Mouse (Mus musculus): ENCODE results near the gene Sema6d. TPM values are rescaled to one million over a fixed set of nuclear protein-coding genes. Genes with fewer than 3 reads are reported as not detected.

The Sema6d gene
- 10 to 100 TPM; 16.4 to 23.7 TPM for total RNA-seq (2021)
- long read RNA-seq, experiment 1, full-length matches to known transcripts = 1 of 5 reads
- long read RNA-seq, experiment 1, partial matches to known transcripts = 0 of 5 reads
- long read RNA-seq, experiment 1, other reads (novel, unspliced or antisense) = 4 of 5 reads
- long read RNA-seq, experiment 2, full-length matches to known transcripts = 1 of 4 reads
- long read RNA-seq, experiment 2, partial matches to known transcripts = 3 of 4 reads
- long read RNA-seq, experiment 2, other reads (novel, unspliced or antisense) = 0 of 4 reads

DNA sequence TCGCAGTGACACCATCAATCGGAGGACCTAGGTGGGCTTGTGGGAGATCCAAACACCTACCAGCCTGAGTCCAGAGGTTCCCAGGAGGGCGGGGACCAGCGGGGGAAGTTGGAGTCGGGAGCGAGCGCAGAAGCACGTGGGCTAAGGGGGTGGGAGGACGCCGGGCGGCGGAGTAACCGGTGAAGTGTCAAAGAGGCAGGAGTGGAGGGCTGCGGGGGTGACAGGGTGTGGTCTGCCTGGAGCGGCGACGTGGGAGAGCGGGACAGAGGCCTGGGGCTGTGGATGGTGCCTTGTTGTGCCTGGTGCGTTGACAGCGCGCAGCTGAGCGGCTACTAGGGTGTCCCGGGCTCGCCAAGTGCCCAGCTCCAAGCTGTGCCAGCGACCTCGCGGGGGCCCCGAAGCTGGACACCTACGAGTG, at the start of gene Sema6d:
TSS of gene Sema6d (plus strand) at position 157 of the 418 bp plus-strand sequence.
- peak; percentile 8 for DNase-seq

DNA sequence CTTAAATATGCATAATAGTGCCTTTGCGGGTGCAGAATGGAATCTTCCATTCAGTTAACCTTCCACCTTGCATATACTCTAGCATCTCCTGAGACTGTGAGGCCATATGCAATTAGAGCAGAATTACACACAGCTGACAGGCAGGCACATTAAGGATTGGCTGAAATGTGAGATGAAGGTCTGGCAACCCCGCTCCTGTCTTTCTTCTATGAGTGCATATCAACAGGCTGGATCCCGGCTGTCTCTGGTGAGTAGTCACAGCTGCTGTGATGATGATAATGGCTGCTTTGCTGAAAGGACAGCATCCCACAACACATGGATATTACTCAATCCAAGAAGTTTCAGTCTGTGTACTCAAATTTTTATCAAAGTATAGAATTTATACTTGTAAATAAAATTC, 29.9 kb upstream of the Sema6d start:
- no peak for DNase-seq

DNA sequence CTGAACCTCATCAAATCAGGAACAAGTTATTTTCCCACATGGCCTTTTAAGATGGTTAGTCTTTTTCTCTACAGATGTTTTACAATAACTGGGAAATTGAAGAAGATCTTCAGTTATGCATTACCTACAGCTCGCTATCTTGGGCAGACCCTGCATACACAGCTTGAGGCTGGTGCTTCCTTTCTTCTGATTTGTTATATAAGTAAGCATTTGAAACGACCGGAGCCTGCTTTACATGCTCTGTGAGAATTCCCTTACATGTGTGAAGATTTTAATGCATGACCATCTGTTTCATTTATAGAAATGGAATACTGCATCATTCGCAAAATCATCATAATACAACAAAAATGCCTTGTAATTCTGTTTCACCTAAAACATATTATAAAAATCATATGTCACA, 21.4 kb upstream of the Sema6d start:
- DNase-seq = no peak

DNA sequence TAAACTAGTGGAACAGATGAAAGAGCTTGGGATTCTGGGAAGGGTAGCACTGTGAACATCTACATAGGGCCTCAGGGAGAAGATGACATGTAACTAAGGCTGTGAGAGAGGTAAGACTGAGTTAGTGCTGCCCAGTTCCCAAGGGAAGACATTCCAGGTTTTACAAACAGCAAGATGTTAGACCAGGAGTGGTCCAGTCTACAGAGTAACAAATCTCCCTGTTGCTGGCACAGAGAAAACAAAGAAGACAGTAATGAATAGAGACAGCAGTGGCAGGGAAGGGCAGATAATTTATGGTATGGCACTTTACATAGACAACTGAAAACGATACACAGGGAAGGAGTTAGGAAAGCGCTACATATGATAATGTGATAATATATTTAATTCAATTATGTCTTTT, 19.1 kb upstream of the Sema6d start:
- DNase-seq = no peak

DNA sequence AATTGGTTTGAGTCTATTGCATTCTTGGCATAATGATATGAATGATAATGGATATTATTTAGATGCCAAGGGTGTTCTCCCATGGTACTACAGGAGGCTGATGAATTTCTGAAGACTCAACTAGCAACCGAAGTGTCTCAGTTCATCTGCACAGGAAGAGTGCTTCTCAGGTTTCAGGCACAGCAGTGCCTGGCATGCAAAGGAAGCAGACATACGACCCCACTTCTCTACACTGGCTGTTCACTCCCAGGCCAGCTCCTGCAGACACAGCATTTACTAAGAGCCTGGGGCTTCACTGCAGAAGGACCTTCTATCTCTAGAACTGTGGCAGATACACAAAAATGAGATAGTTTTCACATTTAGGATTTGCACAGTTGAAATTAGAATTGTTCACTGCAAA, 18.4 kb upstream of the Sema6d start:
- DNase-seq = no peak

DNA sequence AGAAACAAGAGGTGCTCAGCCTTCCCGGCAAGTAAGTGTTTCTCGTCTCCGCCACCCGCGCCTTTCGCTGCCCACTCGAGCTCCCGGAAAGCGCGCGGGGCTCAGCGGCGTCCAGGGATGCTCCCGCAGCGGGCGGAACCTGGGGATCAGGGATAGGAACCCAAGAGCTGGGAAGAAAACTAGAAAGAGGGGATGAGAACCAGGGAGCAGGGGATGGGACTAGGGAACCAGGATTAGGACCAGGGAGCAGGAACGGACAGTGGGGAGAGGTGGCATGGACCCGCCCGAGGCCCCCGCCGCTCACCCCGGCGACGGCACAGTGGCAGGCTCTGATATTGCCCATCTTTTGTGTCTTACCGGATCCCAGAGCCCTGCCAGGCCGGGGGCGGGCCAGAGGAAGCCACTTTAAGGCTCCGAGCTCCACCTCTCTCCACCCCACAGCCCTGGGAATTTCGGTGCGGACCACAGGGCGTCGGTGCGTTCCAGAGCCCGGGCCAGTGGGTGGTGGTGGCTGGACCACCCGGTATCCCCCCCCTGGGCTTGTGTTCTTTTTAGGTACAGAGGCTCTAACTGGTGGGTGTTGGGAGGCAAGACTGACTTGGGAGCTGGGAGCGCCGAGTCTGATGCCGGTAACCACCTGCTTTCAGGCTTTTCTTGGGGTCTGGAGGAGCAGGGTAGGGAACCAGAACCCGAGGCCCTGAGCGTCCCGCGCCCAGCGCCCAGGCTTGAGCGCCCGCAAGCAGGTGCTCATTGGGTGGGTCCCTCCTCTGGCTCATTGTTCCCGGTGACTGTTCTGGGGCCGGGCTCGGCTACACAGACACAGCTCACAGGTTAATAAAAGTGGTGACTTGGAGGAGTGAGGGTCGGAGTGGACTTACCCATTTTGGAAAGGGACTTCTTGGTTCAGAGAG, 717 bp downstream of the Sema6d start:
- DNase-seq = peak; percentile 6

DNA sequence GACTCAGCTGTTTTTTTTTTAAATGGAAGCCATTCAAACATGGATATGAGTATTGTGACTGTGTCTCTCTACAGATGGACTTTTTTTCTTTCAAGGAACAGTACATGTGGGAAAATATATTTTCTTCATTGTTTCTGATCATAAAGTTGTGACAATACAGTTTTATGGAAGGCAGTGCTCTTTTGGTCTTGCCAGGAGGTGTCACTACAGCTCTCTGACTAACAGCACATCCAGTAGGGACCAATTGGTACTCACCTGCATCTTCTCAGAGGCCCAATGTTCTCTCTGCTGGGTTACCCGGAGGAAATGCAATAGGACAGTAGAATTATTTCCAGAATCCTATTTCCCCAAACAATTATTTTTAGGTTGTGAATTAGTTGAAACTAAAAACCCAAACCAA, 9.9 kb downstream of the Sema6d start:
- no peak for DNase-seq

DNA sequence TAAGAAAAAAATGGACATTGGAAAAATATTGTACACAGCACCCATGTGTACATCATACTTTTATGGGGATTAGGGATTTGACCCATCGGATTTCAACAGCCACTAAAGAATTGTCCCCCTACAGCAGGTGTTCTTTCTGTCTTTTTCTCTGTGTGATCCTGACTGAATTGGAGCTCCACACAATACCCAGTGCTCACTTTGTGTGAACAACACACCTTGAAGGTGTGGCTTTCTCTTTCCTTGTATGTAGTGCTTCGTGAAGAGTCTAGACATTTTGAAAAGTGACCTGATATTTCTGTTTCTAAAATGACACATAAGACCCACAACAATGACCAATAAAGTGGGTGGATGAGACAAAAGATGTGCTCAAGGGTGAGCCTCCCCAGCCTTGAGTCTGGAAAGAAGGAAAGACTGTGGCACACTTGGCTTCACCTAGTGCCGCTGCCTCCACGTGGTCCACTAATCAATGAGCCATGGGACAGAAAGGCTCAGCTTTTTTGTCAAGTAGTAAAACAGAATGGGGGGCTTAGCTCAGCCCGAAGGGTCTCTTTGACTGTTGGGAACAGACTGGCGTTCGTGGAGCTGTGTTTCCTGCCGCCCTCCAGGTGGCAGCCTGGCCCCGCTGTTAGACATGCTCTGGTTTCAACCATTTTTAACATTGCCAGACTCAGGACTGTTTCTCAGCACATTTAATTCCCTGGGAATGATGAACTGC, 10.9 kb downstream of the Sema6d start:
- DNase-seq = peak; percentile 57

DNA sequence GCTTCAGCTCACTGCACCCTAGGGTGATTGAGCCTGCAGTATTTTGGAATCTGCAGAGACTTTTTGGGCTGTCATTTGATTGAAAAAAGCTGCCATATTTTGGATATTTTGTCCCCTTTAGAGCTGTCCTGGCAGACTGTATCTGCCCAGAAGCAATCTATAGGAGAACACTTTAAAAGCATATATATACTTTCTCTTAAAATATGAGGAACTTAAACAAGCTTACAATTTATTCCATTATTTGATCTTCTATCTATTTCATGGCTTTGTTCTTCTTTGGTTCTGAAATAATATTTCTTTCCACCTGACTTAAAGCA, 11.4 kb downstream of the Sema6d start:
- no peak for DNase-seq

DNA sequence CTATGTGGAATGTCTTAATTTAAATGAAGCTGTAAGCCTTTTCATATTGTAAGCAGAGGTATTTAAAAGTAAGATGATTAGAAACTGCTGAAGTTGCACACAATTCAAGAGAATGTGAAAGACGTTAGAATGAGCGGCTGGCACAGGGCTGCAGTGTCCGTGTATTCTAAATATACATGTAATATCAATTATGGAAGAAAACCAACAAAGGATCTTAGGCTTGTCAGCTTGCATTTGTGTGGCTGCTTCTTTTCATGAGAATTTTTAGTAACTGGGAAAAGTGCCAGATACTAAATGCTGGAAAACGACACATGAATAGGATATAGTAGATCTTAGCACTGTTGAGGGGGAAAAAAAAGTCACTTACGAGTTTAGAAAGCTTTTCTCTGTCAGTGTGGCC, 11.8 kb downstream of the Sema6d start:
- no peak for DNase-seq

DNA sequence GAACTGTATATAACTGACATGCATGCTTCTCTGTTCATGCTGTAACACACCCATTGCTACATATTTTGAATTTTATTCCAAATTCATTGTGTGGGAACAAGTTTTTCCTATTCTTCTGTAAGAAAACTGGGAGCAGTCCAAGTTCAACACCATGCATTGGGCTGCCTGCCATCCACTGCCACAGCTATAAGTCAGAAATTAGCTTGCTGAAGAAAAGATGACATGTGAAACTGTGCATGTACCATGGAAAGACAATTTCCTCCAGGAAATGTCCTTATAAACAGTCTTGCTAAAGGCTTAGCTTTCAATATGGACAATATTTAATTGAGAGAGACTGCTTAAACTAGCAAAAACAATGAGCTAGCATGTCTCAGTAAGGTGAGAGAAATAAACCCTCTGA, 13.5 kb downstream of the Sema6d start:
- no peak for DNase-seq

DNA sequence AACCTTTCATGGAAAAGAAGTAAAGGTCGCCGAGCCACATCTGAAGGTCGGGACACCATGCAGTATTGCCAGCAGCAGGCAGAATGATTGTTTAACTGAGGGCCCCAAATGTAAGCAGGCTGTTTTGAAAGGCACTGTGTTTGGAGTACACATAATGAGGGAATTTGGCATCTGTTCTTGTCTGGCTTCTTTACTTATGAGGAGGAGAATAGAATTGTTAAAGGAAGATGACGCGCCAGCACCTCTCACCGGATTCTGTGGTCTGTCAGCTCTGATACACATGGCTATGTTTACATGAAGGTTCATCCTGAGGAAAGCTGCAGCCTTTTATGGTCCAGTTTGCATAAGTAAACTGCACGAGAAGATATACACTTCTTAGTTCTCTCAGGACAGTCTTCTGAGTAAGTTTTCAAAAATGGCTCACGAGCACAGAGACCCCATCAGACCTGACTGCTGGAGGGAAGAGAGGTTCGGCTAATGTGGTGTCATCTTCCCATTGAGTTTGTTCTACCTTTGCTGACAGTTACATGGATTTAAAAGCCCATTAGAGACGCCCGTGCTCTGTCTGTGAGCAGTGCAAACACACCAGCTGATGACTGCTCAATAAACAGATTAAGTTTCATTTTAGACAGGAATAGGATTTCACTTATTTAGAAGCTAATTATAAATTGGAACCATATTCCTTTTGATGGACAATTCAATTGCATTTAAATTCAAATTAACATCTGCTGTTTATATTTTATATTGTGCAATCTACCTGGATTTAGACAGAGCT, 28.9 kb downstream of the Sema6d start:
- DNase-seq = no peak

DNA sequence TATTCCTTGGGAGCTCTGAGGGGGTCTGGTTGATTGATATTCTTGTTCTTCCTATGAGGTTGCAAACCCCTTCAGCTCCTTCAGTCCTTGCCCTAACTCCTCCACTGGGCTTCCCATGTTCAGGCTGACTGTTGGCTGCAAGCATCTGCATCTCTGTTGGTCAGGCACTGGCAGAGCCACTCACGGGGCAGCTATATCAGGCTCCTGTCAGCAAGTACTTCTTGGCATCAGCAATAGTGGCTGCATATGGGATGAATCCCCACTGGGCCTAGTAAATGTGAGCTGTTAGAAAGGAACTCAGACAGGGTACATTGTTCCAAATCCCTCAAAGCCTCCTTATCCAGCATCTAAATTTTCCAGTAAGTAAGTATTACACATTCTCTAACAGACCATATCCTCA, 30.6 kb downstream of the Sema6d start:
- DNase-seq = no peak

DNA sequence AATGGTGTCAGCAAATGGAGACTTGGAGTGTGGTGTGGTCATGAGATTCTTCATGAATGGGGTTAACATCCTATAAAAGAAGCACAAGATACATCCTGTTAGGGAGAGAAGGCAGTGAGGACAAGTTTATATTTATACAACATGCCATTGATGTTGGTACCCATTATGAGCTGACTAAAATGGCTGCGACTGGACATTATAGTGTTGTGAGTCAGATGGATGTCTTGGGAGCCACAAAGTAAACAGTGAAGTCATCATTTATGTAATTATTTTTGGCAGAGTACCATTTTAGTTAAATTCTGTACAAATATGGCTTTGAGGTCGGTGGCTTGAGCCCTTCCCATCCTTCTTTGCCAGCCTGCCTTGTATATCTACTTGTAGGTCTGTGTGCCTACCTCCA, 31.8 kb downstream of the Sema6d start:
- DNase-seq = no peak

DNA sequence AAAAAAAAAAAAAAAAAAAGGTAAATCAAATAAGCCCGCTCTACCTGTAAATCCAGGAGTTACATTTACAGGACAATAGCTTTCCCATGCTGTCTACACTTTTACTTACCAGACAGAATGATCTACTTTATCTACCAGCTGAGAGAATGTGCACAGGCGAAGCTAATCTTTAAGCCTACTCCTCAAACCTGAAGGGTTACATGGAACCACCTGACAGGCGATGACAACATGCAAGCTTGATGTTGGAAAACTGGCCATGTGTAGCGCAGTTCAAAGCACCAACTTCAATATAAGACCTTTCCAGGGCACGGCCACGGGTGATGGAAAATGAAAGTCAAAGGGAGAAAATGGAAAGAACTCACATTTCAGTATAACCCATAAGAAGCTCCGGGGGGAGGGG, 35.7 kb downstream of the Sema6d start:
- DNase-seq = no peak

DNA sequence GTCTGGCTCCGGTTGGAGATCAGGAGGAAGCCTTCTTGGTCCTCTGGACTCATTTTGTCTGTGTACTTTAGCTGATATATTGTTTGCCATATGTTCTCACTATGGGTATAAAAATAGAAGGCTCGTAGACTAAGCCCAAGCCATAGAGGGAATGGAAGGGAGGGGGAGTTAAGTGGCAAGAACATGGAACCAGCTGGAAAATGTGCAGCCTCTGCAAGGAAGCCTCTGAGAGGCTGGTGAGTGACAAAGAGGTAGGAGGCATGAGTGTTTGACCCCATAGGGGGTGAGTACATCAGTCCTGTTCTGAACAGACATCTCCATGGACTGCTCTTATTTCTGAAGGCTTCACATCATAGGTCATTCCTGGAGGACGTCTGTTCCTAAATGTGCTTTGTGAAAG, 37.1 kb downstream of the Sema6d start:
- DNase-seq = no peak

DNA sequence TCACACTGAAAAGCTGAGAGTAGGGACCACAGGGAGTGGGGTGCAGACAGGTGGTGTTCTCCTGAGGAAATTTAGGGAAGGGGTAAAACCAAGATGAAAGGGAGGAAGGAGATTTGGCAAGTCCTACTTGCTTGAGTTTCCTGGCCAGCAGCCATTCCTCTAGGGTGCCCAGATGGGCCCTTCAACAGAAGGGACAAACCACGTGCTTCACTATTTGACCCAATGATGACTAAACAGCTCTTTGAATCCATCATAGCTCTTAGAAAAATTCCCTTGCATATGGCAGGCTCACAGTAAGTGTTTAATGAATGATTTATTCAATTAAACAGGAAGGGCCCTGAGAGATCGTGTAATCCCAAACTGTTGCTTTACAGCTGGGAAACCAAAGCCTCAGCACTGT, 41.1 kb downstream of the Sema6d start:
- no peak for DNase-seq

DNA sequence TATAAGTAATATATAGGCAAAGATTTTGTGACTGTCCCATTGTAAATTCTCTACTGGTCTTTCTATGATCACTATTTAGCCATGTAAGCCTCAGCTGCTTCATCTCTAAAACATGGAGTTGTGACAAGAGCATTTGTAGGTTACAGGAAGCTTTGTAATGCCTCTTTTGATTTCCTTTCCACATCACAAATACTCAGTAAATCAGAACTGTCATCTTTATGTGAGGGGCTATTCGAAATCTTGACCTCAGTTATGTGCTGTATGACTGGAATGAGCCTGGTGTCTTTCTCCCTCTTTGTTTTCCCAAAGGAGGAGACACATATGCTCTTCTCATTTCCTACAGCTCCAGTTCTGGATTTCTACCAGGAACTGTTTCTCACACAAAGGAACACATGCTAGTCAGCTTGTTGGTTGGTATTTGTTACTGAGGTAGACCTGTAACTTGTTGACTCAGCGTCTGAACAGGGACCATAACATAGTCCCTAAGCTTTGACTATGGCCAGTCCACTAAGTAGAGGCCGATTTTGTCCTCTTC, 51.8 kb downstream of the Sema6d start:
- DNase-seq = no peak

DNA sequence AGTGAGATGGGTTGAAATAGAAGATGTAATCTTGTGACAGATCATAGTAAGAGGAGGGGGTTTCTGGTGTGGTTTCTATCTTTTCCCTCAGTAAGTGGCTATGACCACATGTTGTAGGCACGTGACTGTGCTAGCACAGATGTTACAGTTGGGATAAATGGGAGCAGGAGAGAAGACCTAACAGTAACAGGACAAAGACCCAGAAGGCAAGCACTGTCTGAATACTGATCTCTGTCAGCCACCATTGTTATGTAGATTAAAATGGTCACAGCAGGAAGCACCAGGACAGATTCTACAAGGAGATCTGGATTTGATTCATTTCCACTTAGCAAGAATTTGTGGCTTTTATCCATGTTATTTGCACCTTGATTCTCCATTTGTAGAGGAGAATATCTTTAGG, 55.8 kb downstream of the Sema6d start:
- DNase-seq = no peak

DNA sequence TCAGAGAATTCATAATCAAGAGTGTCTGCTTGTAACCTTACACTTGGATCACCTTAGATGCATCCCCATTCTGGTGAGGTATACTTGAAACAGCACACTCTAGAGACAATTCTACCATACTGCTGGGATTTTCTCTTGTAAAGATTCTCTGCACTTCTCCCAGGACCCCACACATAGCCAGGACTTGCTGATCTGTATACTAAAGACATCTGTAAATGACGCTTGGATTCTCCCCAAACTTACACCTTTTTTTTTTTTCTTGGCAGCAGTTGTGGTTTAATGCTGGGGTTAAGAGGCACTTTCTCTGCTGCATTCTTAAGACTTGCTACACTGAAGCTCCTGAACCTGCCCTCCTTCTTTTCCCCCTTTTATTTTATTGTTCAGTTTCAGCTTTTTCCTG, 68.4 kb downstream of the Sema6d start:
- DNase-seq = no peak

DNA sequence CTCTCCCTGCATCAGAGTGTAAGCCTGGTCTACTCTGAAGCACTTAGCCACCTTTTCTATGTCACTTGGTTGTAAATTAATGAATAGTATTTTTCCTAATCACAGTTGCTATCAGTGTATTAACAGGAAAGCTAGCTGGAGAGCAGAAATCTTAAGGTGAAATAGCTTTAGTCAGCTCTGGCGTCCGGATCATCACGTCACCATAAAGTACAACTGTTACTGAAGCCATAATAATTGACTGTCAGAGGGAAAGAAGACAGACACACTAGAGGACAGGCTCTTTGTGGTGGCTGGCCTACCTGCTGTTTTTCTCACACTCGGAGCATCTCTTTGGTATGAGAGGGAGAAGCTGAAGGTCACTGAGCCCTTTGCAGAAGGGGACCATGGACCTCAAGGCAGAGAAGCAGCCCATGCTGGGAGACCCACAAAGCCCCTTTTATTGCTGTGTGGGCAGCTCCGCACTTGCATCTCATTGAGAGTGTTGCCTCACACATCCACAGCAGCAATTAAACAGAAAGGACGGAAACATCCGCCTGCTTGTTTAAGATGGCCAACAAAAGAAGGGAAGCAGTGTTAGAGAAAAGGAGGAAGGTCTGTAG, 72.3 kb downstream of the Sema6d start:
- DNase-seq = no peak

DNA sequence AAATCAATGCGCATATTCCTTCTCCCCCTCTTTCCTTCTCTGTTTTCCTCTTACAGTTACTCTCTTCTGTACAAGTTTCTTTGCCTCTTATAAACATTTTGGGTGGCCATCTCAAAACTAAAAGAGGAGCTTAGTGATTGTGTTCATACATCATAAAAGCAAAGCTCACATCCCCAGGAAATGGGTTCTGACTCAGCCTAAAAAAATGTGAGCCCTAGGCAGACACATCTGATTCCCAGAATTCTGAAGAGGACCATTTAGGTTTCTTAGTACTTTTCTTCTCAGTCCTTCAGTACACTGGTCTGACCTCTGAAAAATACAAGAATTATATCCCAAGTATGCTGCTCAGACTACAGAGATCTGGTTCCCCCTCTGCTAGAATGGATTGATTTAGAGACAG, 78.6 kb downstream of the Sema6d start:
- DNase-seq = no peak

Data from gastrocnemius, postnatal 10 days (tissue).